Mouse (Mus musculus): ENCODE results near the gene Csrnp2. TPM values are rescaled to one million over a fixed set of nuclear protein-coding genes. Genes with fewer than 3 reads are reported as not detected.
"Not testable (repeated sequence)": the region's sequence is repeated elsewhere in the genome, so short reads cannot be mapped to it uniquely, and the experiment has no call there.

The Csrnp2 gene
- polyA plus RNA-seq, 1 experiment = 8.7 TPM

DNA sequence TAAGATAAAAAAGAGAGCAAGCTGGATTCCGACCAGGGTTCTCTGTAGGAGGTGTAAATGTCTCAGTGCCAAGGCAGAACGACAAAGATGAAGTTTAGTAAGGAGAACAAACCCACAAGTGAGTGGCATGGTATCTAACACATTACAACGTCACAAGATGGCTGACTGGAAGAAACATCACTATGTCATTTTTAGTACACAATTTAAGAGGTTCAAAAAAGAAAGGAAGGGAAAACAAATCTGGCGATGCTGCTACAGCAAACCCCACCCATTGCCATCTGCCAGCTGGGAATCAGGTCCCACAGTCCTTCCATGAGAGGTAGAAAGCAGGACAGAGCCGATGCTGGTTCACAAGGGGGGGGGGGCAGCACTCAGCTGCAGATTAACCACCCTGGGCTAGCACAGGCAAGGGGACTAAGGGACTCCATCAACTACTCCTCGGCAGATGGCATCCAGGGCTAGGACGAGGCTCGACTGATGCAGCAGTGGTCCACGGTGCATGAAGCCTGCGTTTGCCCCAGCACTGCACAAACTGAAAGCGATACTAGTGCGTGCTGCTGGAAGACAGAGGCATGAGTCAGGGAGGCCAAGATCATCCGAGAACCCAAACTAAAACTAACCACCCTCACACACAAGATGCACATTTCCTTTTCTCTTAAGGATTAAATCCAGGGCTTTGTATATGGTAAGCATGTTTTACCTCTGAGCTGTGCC, 13.3 kb upstream of the Csrnp2 start:
- Histone ChIP-seq H3K4me3 (ENCODE audit: control insufficient read depth, insufficient read depth, low read length) (no peak overlapping the region), H3K36me3 (ENCODE audit: control insufficient read depth, insufficient read depth, low read length) (peaks cover 4% of the 10 kb centered on the region; the same call in 1 of the 2 replicates), H3K27me3 (ENCODE audit: control insufficient read depth, insufficient read depth, low read length) (no peaks in the 10 kb centered on the region), H3K27ac (ENCODE audit: control insufficient read depth, insufficient read depth, low read length) (no peak overlapping the region), H3K4me1 (replicated peaks; ENCODE audit: control insufficient read depth, insufficient read depth, low read length) (no peaks in the 10 kb centered on the region)
- DNase-seq = no peak
- 93% methylated on average over 13 of the region's 13 CpGs for WGBS
- TF ChIP-seq POLR2A (IDR thresholded peaks at IDR 0.05; ENCODE audit: control insufficient read depth, extremely low read depth, insufficient read depth, low read length, poor library complexity) (no peak), CTCF (IDR thresholded peaks at IDR 0.05; ENCODE audit: borderline replicate concordance, control insufficient read depth, extremely low read depth, insufficient read depth, low read length, poor library complexity) (no peak)

DNA sequence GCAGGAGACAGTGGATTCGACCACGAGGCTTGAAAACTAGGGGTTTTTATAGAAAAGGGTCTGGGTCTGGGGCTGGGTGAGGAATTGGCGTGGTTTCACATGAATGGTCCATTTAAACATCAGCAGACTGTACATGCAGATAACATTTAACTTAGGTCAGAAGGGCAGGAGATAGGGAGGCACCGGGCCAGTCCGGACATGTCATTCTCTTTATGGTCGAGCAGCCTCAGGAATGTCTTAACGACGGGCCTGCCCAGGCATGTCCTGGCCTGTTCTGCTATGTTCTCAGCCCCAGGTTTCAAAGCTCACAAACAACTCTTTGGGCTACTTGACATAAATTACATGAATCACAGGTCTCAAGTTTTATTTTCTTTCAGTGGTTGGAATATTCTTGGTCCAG, 4.2 kb upstream of the Csrnp2 start:
- not testable (repeated sequence) for H3K27ac ChIP-seq (ENCODE audit: control insufficient read depth, insufficient read depth, low read length); H3K27me3 ChIP-seq (ENCODE audit: control insufficient read depth, insufficient read depth, low read length); H3K36me3 ChIP-seq (ENCODE audit: control insufficient read depth, insufficient read depth, low read length); H3K4me1 ChIP-seq (replicated peaks; ENCODE audit: control insufficient read depth, insufficient read depth, low read length); DNase-seq; H3K4me3 ChIP-seq (ENCODE audit: control insufficient read depth, insufficient read depth, low read length)
- WGBS = 92% methylated on average over 8 of the region's 8 CpGs

DNA sequence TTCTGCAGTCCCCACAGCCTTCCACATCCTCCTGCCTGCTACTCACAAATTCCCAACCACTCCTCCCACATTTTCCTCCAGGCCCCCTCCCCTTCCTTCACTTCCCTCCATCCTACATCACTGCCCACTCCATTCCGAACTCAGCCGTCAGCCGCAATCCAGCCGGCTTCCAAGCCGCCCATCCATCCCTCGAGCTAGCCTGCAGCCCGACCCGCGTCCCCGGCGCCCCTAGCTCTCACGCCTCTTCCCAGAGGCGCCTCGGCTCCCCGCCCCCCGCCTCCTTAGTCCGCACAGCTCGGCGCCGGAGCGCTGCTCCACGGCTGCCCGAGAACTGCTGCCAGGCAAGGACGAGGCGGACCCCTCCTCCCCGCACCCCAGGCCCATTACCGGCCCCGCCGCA, 641 bp downstream of the Csrnp2 start:
- Histone ChIP-seq H3K4me1 (replicated peaks; ENCODE audit: control insufficient read depth, insufficient read depth, low read length) (peaks cover 5% of the 10 kb centered on the region), H3K27ac (ENCODE audit: control insufficient read depth, insufficient read depth, low read length) (no peak overlapping the region), H3K4me3 (ENCODE audit: control insufficient read depth, insufficient read depth, low read length) (peak overlapping the region; percentile 84), H3K27me3 (ENCODE audit: control insufficient read depth, insufficient read depth, low read length) (no peaks in the 10 kb centered on the region), H3K36me3 (ENCODE audit: control insufficient read depth, insufficient read depth, low read length) (no peaks in the 10 kb centered on the region)
- TF ChIP-seq POLR2A (IDR thresholded peaks at IDR 0.05; ENCODE audit: control insufficient read depth, extremely low read depth, insufficient read depth, low read length, poor library complexity) = no peak
- no peak for TF ChIP-seq CTCF (IDR thresholded peaks at IDR 0.05; ENCODE audit: borderline replicate concordance, control insufficient read depth, extremely low read depth, insufficient read depth, low read length, poor library complexity)
- DNase-seq = no peak
- 1% methylated on average over 29 of the region's 29 CpGs for WGBS

DNA sequence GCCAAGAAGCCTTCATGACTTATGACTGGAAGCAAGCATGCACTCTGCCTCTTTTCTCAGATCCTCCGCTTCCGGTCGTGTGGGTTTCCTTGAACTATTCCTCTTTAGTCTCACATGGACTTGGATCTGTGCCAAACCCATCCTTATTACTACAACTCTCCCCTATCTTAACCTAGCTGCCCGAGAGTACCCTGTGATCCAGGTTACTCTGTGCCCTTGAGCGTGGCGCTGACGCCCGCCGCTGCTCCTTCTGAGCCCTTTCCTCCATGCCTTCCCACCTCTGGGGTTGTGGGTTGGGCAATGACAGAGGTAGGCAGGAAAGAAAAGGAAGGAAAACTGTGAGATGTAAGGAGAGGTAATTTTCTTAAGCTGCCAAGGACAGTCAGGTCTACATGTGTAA, 3.3 kb downstream of the Csrnp2 start:
- DNase-seq = no peak
- no peak overlapping the region for H3K27ac ChIP-seq (ENCODE audit: control insufficient read depth, insufficient read depth, low read length)
- peaks cover 5% of the 10 kb centered on the region for H3K4me1 ChIP-seq (replicated peaks; ENCODE audit: control insufficient read depth, insufficient read depth, low read length)
- WGBS = 96% methylated on average over 9 of the region's 9 CpGs
- no peaks in the 10 kb centered on the region for H3K27me3 ChIP-seq (ENCODE audit: control insufficient read depth, insufficient read depth, low read length)
- TF ChIP-seq CTCF (IDR thresholded peaks at IDR 0.05; ENCODE audit: borderline replicate concordance, control insufficient read depth, extremely low read depth, insufficient read depth, low read length, poor library complexity) = no peak
- TF ChIP-seq POLR2A (IDR thresholded peaks at IDR 0.05; ENCODE audit: control insufficient read depth, extremely low read depth, insufficient read depth, low read length, poor library complexity) = no peak
- peaks cover 9% of the 10 kb centered on the region; the same call in 1 of the 2 replicates for H3K36me3 ChIP-seq (ENCODE audit: control insufficient read depth, insufficient read depth, low read length)
- no peak overlapping the region for H3K4me3 ChIP-seq (ENCODE audit: control insufficient read depth, insufficient read depth, low read length)

GRCm38 (mm10) chr15:100489263-100489662, 6.0 kb downstream of the Csrnp2 start:
- no peak for TF ChIP-seq CTCF (IDR thresholded peaks at IDR 0.05; ENCODE audit: borderline replicate concordance, control insufficient read depth, extremely low read depth, insufficient read depth, low read length, poor library complexity)
- no peak for TF ChIP-seq POLR2A (IDR thresholded peaks at IDR 0.05; ENCODE audit: control insufficient read depth, extremely low read depth, insufficient read depth, low read length, poor library complexity)
- Histone ChIP-seq H3K27me3 (ENCODE audit: control insufficient read depth, insufficient read depth, low read length) (no peaks in the 10 kb centered on the region), H3K4me3 (ENCODE audit: control insufficient read depth, insufficient read depth, low read length) (no peak overlapping the region), H3K27ac (ENCODE audit: control insufficient read depth, insufficient read depth, low read length) (no peak overlapping the region), H3K4me1 (replicated peaks; ENCODE audit: control insufficient read depth, insufficient read depth, low read length) (peaks cover 1% of the 10 kb centered on the region), H3K36me3 (ENCODE audit: control insufficient read depth, insufficient read depth, low read length) (peaks cover 19% of the 10 kb centered on the region)
- DNase-seq = no peak
- WGBS = 95% methylated on average over 15 of the region's 15 CpGs

- H3K27ac ChIP-seq (ENCODE audit: control insufficient read depth, insufficient read depth, low read length); H3K27me3 ChIP-seq (ENCODE audit: control insufficient read depth, insufficient read depth, low read length); H3K4me1 ChIP-seq (replicated peaks; ENCODE audit: control insufficient read depth, insufficient read depth, low read length); H3K4me3 ChIP-seq (ENCODE audit: control insufficient read depth, insufficient read depth, low read length); DNase-seq: not testable (repeated sequence)
- peaks cover 26% of the 10 kb centered on the region for H3K36me3 ChIP-seq (ENCODE audit: control insufficient read depth, insufficient read depth, low read length)
- 88% methylated on average over 1 of the region's 1 CpGs for WGBS
Measured at GRCm38 (mm10) chr15:100488297-100488696, 7.0 kb downstream of the Csrnp2 start.

GRCm38 (mm10) chr15:100487050-100487449, 8.2 kb downstream of the Csrnp2 start:
- no peak for DNase-seq
- Histone ChIP-seq H3K36me3 (ENCODE audit: control insufficient read depth, insufficient read depth, low read length) (peaks cover 32% of the 10 kb centered on the region), H3K4me1 (replicated peaks; ENCODE audit: control insufficient read depth, insufficient read depth, low read length) (no peaks in the 10 kb centered on the region), H3K27ac (ENCODE audit: control insufficient read depth, insufficient read depth, low read length) (no peak overlapping the region), H3K27me3 (ENCODE audit: control insufficient read depth, insufficient read depth, low read length) (no peaks in the 10 kb centered on the region), H3K4me3 (ENCODE audit: control insufficient read depth, insufficient read depth, low read length) (no peak overlapping the region)
- 83% methylated on average over 2 of the region's 2 CpGs for WGBS
- TF ChIP-seq CTCF (IDR thresholded peaks at IDR 0.05; ENCODE audit: borderline replicate concordance, control insufficient read depth, extremely low read depth, insufficient read depth, low read length, poor library complexity) (no peak), POLR2A (IDR thresholded peaks at IDR 0.05; ENCODE audit: control insufficient read depth, extremely low read depth, insufficient read depth, low read length, poor library complexity) (no peak)
